Mouse (Mus musculus) hindbrain, embryonic 13.5 days (tissue): ENCODE measurements around the gene Teddm1a. TPM values are rescaled to one million over a fixed set of nuclear protein-coding genes. Genes with fewer than 3 reads are reported as not detected.
"Not testable (repeated sequence)": the region's sequence is repeated elsewhere in the genome, so short reads cannot be mapped to it uniquely, and the experiment has no call there.

Experiments used
- ATAC-seq: fragments of 200-750 bp; cut with Nextera tagmentation; 2 replicates; pipeline ENCODE4 v1.8.0; 2017; ENCODE audit warnings: moderate TSS enrichment; ENCODE audit not compliant: low FRiP score
- H3K27ac ChIP-seq: fragments of 300-500 bp; sonication (generic); 2 replicates; pipeline ENCODE4 v1.5.1; 2015; ENCODE audit warnings: inconsistent platforms, mild to moderate bottlenecking, moderate library complexity
- H3K27me3 ChIP-seq: fragments of 300-500 bp; sonication (generic); 2 replicates; pipeline ENCODE4 v1.6.1; 2015; ENCODE audit warnings: mild to moderate bottlenecking, inconsistent platforms
- H3K36me3 ChIP-seq: fragments of 300-500 bp; sonication (generic); 2 replicates; pipeline ENCODE4 v1.6.1; 2015; ENCODE audit warnings: mild to moderate bottlenecking, inconsistent platforms
- H3K4me1 ChIP-seq: fragments of 300-500 bp; sonication (generic); replicated peaks from 2 replicates; pipeline ENCODE4 v1.6.1; 2015; ENCODE audit warnings: inconsistent platforms
- H3K4me2 ChIP-seq: fragments of 300-500 bp; sonication (generic); 2 replicates; pipeline ENCODE4 v1.6.1; 2015; ENCODE audit warnings: inconsistent platforms, mild to moderate bottlenecking, moderate library complexity
- H3K4me3 ChIP-seq: fragments of 300-500 bp; sonication (generic); 2 replicates; pipeline ENCODE4 v1.5.1; 2015; ENCODE audit warnings: mild to moderate bottlenecking, inconsistent platforms
- H3K9ac ChIP-seq: fragments of 300-500 bp; sonication (generic); 2 replicates; pipeline ENCODE4 v1.6.1; 2015; ENCODE audit warnings: mild to moderate bottlenecking, inconsistent platforms
- H3K9me3 ChIP-seq: fragments of 300-500 bp; sonication (generic); 2 replicates; pipeline ENCODE4 v1.6.1; 2016; ENCODE audit warnings: inconsistent platforms
- WGBS: fragments of 180-500 bp; shearing (Covaris S2); methylation state at CpG from one replicate; pipeline ENCODE4 v1.1.7; 2015; 5-methylcytosine and 5-hydroxymethylcytosine counted together
- polyA plus RNA-seq: library from polyadenylated mRNA; unstranded; fragments of >200 nt; fragmentation: Nextera tagmentation; extraction: Ambion mirVana; gene quantifications from 2 replicates; pipeline ENCODE4 v1.2.1, GENCODE M21; 2015

Gene Teddm1a
- not detected in 2 replicates for polyA plus RNA-seq

DNA sequence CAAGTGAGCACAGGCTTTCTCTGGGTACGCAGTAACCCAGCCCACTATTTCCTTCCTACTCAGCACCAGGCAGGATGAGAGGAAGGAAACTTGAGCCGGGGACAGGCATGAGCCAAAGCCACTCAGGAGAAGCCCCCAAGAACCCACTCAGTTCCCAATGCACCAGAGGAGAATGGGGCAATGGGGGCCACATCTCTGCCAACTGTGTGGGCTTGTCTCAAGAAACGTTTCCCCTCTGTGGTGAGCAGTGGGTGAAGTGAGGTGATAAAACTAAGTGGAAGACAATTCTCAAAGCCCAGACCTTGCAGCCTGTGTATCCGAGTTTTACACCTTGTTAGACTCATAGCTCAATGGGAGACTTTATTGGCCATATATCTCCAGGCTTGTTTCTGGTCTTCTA is at the start of gene Teddm1a:
Gene Teddm1a (plus strand): TSS at position 301 of the 400 bp plus-strand sequence.
- H3K27ac ChIP-seq, result no peak within 1 kb of the TSS
- H3K4me2 ChIP-seq, result no peak within 1 kb of the TSS
- H3K27me3 ChIP-seq, result peaks cover 12% of the 10 kb centered on the region; the same call in 1 of the 2 replicates
- H3K9ac ChIP-seq, result no peak within 1 kb of the TSS
- 0 out of 2 replicates have a peak, but pooled peaks cover 2% of the 10 kb centered on the region for H3K4me1 ChIP-seq
- no peaks in the 10 kb centered on the region for H3K36me3 ChIP-seq
- ATAC-seq, result no peak
- H3K4me3 ChIP-seq, result no peak within 1 kb of the TSS
- WGBS, result 76% methylated on average over 4 of the region's 4 CpGs
- no peaks in the 10 kb centered on the region for H3K9me3 ChIP-seq

DNA sequence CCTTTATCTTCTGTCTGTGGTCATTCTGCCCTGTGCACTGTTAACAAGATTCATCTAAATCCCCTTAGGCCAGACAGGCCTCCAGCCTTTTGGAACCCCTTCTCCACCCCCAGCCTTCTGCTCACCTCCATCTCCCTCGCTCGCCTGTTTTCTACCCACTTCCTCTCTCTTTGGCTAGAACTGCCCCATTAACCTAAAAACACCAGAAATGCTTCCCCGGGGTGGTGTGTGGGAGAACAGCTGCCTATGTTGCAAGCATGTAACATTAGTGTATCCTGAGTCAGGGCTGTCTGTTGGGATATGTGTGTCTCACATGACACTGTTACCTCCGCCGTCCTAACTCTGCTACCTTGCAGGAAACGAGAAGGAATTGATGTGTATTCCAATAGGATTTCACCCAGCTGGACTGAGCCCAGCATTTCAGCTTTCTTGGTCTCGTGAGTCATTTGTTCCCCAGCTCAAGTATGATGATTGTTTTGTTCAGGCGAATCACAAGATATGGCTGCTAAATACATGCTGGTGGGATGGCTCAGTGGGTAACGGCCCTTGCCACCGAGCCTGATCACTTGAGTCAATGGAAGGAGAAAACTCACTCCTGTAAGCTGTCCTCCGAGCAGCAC is 49.3 kb upstream of the Teddm1a start:
- no peak for ATAC-seq
- no peaks in the 10 kb centered on the region for H3K27me3 ChIP-seq
- 89% methylated on average over 11 of the region's 11 CpGs for WGBS
- H3K9ac ChIP-seq, result no peak overlapping the region
- H3K9me3 ChIP-seq, result no peaks in the 10 kb centered on the region
- no peak overlapping the region for H3K27ac ChIP-seq
- H3K4me3 ChIP-seq, result no peak overlapping the region
- H3K4me2 ChIP-seq, result no peak overlapping the region
- no peaks in the 10 kb centered on the region for H3K4me1 ChIP-seq
- H3K36me3 ChIP-seq, result no peaks in the 10 kb centered on the region

DNA sequence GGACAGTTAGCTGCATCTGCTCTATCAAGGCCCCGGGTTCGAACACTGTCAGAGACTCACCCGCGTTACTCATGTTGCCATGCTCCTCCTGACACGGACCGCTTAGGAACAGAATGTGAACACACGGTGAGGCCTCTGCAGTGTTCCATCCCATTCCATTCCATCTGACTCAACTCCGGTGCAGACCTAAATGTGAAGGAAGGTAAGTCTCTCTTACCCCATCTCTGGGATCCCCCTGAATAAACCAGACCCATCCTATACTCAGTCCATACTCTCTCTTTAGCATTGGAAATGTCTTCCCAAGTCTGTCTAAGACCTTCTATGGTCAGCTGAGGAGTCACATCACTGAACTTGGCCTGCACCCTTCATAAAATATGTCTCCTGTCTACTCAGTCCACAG is 47.5 kb upstream of the Teddm1a start, which contains the start of gene Rgsl1:
Gene Rgsl1 (minus strand): TSS at position 101 of the 400 bp plus-strand sequence.
- Histone ChIP-seq H3K27me3 (no peaks in the 10 kb centered on the region), H3K4me1 (no peaks in the 10 kb centered on the region), H3K9ac (no peak within 1 kb of the TSS), H3K4me2 (no peak within 1 kb of the TSS), H3K9me3 (no peaks in the 10 kb centered on the region), H3K27ac (no peak within 1 kb of the TSS), H3K36me3 (no peaks in the 10 kb centered on the region), H3K4me3 (no peak within 1 kb of the TSS)
- WGBS, result 94% methylated on average over 8 of the region's 8 CpGs
- no peak for ATAC-seq

DNA sequence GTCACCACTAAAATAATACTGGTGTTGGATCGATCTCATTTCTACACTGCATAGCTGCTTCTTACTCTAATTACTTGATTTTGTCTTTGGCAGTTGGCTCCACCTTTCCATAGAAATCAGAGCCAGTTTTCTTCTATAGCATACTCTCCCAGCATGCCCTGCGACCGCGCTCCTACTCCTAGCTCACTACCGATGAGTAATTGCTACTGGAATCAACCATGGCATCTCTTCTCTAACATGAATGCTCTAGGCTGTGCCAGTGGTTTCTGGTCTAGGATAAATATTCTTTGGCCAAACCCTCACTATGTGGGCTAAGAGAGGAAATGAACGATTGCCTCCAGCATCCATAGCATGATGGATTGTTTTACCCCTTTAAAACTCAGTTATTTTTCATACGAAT is 45.1 kb upstream of the Teddm1a start:
- no peak overlapping the region for H3K4me2 ChIP-seq
- WGBS, result 86% methylated on average over 7 of the region's 7 CpGs
- H3K4me3 ChIP-seq, result no peak overlapping the region
- H3K27me3 ChIP-seq, result no peaks in the 10 kb centered on the region
- no peaks in the 10 kb centered on the region for H3K4me1 ChIP-seq
- H3K27ac ChIP-seq, result no peak overlapping the region
- H3K9ac ChIP-seq, result no peak overlapping the region
- no peak for ATAC-seq
- no peaks in the 10 kb centered on the region for H3K9me3 ChIP-seq
- no peaks in the 10 kb centered on the region for H3K36me3 ChIP-seq

DNA sequence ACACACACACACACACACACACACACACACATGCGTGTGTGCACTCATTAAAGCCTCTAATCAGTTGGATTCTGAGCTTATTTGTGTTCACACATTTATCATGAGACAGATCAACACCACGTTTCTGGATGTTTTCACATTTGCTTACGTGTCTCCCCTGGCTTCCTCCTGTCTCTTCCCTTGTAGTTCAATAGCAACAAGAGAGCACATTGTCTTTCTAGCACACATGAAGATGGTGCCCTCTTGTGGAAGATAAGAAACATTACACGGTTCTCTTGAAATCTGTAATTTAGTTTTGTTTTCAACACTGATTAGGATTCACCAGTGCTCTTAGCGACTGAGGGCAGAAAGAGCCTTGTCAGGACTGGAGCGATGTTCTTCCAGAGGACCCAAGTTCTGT is 44.7 kb upstream of the Teddm1a start:
- H3K4me2 ChIP-seq, result no peak overlapping the region
- H3K9me3 ChIP-seq, result no peaks in the 10 kb centered on the region
- H3K27ac ChIP-seq, result no peak overlapping the region
- H3K4me3 ChIP-seq, result no peak overlapping the region
- no peak overlapping the region for H3K9ac ChIP-seq
- no peaks in the 10 kb centered on the region for H3K27me3 ChIP-seq
- no peaks in the 10 kb centered on the region for H3K36me3 ChIP-seq
- peak; percentile 66; the same call in 1 of the 2 replicates for ATAC-seq
- WGBS, result 30% methylated on average over 6 of the region's 6 CpGs
- no peaks in the 10 kb centered on the region for H3K4me1 ChIP-seq

DNA sequence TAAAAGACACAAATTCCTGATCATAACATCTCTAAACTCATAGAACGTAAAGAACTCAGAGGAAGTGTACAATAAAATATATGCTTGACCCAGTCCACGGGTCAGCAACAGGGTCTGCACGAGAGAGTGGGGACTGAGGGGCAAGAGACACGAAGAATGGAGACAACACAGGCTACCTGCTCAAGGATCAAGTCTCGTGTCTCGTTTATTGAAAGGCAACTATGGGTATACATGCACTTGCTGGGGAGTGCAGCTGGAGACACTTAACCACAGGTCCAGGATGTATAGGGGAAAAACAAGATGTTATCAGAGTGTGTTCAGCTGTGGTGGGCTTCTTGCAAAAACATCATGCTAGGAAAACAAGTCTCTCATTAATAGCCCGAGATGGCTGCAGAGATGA is 38.8 kb upstream of the Teddm1a start:
- H3K4me2 ChIP-seq, H3K9me3 ChIP-seq, ATAC-seq, H3K27ac ChIP-seq, H3K4me3 ChIP-seq, H3K9ac ChIP-seq, H3K36me3 ChIP-seq, H3K4me1 ChIP-seq, H3K27me3 ChIP-seq: not testable (repeated sequence)
- 87% methylated on average over 7 of the region's 7 CpGs for WGBS

DNA sequence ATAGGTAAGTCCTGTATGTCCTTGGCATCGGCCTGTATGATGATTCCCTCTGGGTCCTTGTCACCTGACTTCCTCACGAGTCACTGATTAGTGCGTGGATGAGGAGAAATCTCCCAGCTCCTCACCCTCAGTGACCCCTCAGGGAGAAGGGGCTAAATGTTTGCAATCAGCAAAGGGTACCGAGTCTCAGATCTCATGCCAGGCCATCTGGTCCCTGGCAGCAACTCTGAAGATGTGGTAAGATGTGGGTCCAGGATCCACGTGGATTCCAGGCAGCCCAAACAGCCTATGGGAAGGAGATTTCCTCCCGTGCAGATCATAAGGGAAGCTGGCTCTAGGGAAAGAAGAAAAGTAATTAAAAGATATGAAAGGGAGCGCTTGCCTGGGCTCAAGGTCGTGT is 35.6 kb upstream of the Teddm1a start:
- H3K4me3 ChIP-seq, result no peak overlapping the region
- 87% methylated on average over 8 of the region's 8 CpGs for WGBS
- H3K27me3 ChIP-seq, result no peaks in the 10 kb centered on the region
- ATAC-seq, result no peak
- no peaks in the 10 kb centered on the region for H3K36me3 ChIP-seq
- no peaks in the 10 kb centered on the region for H3K4me1 ChIP-seq
- H3K27ac ChIP-seq, result no peak overlapping the region
- no peak overlapping the region for H3K9ac ChIP-seq
- no peaks in the 10 kb centered on the region for H3K9me3 ChIP-seq
- no peak overlapping the region for H3K4me2 ChIP-seq

DNA sequence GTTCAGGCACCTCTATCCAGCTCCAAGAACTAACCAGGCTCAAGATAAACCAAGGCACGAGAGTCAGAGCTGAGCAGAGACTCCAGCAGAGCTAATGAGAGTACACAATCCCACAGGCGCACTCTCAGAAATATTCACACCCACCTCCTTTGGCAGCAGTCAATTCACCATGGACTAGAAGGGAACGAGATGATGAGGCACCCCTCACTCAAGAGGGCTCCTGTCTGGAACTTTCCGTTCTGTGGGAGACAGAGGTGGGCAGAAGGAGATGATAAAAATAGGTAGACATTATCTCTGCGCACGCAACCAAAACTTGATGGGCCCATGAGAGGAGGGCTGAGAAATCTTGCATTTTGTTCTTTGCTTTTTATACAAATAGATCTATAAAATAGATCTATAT is 17.5 kb upstream of the Teddm1a start, which contains the start of gene Teddm1b:
Gene Teddm1b (plus strand): TSS at position 301 of the 400 bp plus-strand sequence.
- no peak within 1 kb of the TSS for H3K9ac ChIP-seq
- WGBS, result 93% methylated on average over 6 of the region's 6 CpGs
- no peaks in the 10 kb centered on the region for H3K9me3 ChIP-seq
- H3K4me3 ChIP-seq, result no peak within 1 kb of the TSS
- no peaks in the 10 kb centered on the region for H3K27me3 ChIP-seq
- H3K36me3 ChIP-seq, result no peaks in the 10 kb centered on the region
- H3K4me2 ChIP-seq, result no peak within 1 kb of the TSS
- no peak for ATAC-seq
- H3K27ac ChIP-seq, result no peak within 1 kb of the TSS
- no peaks in the 10 kb centered on the region for H3K4me1 ChIP-seq

DNA sequence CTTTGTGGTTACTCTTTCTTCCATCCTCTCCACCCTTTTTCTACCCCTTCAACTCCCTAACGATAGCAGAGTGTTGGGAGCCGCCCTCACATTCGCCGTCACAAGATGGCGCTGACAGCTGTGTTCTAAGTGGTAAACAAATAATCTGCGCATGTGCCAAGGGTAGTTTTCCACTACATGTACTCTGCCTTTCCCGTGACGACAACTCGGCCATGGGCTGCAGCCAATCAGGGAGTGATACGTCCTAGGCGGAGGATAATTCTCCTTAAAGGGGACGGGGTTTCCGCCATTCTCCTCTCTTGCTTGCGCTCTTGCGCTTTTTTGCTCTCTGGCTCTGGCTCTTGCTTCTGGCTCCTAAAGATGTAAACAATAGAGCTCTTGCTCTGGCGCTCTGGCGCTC is 11.2 kb upstream of the Teddm1a start:
- H3K27ac ChIP-seq, H3K36me3 ChIP-seq, H3K9me3 ChIP-seq, H3K27me3 ChIP-seq, ATAC-seq, H3K4me3 ChIP-seq, H3K4me2 ChIP-seq, H3K4me1 ChIP-seq, H3K9ac ChIP-seq: not testable (repeated sequence)
- 95% methylated on average over 17 of the region's 17 CpGs for WGBS

DNA sequence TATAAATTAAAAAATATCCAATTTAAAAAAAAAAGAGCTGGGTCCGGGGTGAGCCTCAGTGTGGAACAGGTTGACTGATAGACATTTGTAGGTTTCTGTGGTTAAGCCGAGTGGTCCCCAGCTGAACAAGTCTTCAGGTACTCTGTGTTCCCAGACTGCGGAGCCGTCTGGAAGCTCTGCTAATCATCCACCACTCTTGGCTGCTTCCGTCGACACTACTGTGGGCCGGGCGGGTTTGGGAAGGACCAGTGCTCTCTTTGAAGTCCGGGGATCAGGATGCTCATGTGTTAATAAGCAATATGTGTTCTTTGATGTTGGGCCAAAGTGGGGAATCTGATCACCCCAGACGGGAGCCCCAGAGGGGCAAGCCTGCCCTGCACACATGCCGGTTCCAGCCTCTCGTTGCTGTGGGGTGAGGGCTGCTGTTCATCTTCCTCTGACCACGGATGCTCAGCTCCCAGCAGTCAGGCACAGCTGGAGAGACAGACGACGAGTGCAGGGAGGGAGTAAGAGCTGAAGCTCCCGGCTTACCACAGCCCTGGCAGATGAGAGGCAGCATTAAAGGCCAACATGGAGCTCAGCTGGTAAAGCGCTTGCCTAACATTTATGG is 5.4 kb upstream of the Teddm1a start:
- Histone ChIP-seq H3K36me3 (no peaks in the 10 kb centered on the region), H3K4me2 (no peak overlapping the region; the same call in 1 of the 2 replicates), H3K9me3 (no peaks in the 10 kb centered on the region), H3K4me3 (no peak overlapping the region), H3K9ac (no peak overlapping the region), H3K27me3 (0 out of 2 replicates have a peak, but pooled peaks cover 3% of the 10 kb centered on the region), H3K4me1 (peaks cover 8% of the 10 kb centered on the region), H3K27ac (0 out of 2 replicates have a peak overlapping the region, but pooled peaks have one; percentile 18)
- peak; percentile 46; the same call in 1 of the 2 replicates for ATAC-seq
- WGBS, result 50% methylated on average over 17 of the region's 17 CpGs

DNA sequence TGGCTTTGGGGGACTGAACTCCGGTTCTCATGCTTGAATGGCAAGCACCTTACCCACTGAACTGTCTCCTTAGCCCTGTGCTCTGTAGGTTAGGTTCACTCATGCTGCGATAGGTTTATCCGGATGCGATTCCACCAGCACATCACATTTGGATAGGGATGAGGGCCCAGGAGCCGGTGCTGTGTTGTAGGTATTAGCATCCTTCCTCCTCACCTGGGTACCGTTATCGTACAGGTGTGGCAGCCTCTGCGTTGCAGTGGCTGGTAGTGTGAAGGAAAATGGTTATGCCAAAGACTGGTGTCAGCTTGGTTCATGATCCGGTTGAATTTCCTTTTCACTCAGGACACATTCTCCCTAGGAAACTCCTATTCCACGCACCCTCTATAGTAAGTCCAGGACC is 1.4 kb upstream of the Teddm1a start:
- H3K9me3 ChIP-seq, result no peaks in the 10 kb centered on the region
- H3K27me3 ChIP-seq, result peaks cover 9% of the 10 kb centered on the region; the same call in 1 of the 2 replicates
- H3K27ac ChIP-seq, result no peak overlapping the region
- H3K4me2 ChIP-seq, result no peak overlapping the region
- peaks cover 6% of the 10 kb centered on the region; the same call in 1 of the 2 replicates for H3K4me1 ChIP-seq
- H3K4me3 ChIP-seq, result no peak overlapping the region
- WGBS, result 97% methylated on average over 10 of the region's 10 CpGs
- no peak overlapping the region for H3K9ac ChIP-seq
- ATAC-seq, result no peak
- no peaks in the 10 kb centered on the region for H3K36me3 ChIP-seq

DNA sequence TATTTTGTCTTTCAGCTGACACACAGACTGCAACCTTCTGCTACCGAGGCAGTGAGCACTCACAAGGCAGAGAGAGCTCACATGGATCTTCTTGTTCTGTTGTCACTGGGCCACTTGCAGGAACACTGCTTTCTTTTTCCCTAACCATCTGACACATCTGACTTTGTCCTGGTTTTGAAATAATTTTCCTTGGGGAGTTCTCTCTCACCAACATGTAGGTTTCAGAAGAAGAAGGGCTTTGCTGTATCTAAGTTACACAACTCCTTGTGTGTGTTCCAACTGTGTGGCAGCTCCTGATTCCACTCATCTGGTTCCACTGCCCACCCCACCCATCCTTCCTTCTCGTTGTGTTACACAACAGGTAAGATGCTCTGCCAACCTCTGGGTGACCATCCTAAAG is 2.2 kb downstream of the Teddm1a start:
- H3K27ac ChIP-seq, result no peak overlapping the region
- WGBS, result 67% methylated on average over 2 of the region's 2 CpGs

More for the DNA sequence above, 2.2 kb downstream of the Teddm1a start:
- Histone ChIP-seq H3K4me1 (peaks cover 7% of the 10 kb centered on the region), H3K36me3 (no peaks in the 10 kb centered on the region), H3K27me3 (peaks cover 12% of the 10 kb centered on the region; the same call in 1 of the 2 replicates), H3K4me2 (no peak overlapping the region), H3K9me3 (no peaks in the 10 kb centered on the region), H3K9ac (no peak overlapping the region), H3K4me3 (no peak overlapping the region)
- ATAC-seq, result no peak
